Mouse (Mus musculus) liver, adult 2 months (tissue): ENCODE data around the gene Nfatc4. TPM values are rescaled to one million over a fixed set of nuclear protein-coding genes. Genes with fewer than 3 reads are reported as not detected.

Experiments
- DNase-seq: peaks from one replicate; pipeline ENCODE4 v3.0.0-alpha.2; 2011; ENCODE audit warnings: low read depth, low spot score; ENCODE audit errors: extremely low read depth
- H3K27ac ChIP-seq: fragments of 200-500 bp; replicated peaks from 2 replicates; pipeline ENCODE4 v1.5.1; 2012; ENCODE audit warnings: low read depth, mild to moderate bottlenecking, control low read depth, inconsistent platforms, low read length; ENCODE audit not compliant: insufficient read depth
- H3K27me3 ChIP-seq: fragments of 200-500 bp; 2 replicates; pipeline ENCODE4 v1.6.1; 2012; ENCODE audit warnings: mild to moderate bottlenecking, moderate library complexity, low read length, inconsistent platforms; ENCODE audit not compliant: control insufficient read depth, insufficient read depth
- H3K36me3 ChIP-seq: fragments of 200-500 bp; 2 replicates; pipeline ENCODE4 v1.6.1; 2012; ENCODE audit warnings: low read length, inconsistent platforms; ENCODE audit not compliant: control insufficient read depth, insufficient read depth
- H3K4me1 ChIP-seq: fragments of 200-500 bp; 2 replicates; pipeline ENCODE4 v1.6.1; 2011; ENCODE audit warnings: low read length; ENCODE audit not compliant: control insufficient read depth, insufficient read depth
- H3K4me3 ChIP-seq: fragments of 200-500 bp; 2 replicates; pipeline ENCODE4 v1.5.1; 2011; ENCODE audit warnings: low read depth, mild to moderate bottlenecking, control low read depth, low read length, moderate library complexity; ENCODE audit not compliant: insufficient read depth
- H3K79me2 ChIP-seq: fragments of 200-500 bp; 2 replicates; pipeline ENCODE4 v1.6.1; 2012; ENCODE audit warnings: inconsistent platforms, mild to moderate bottlenecking, low read length, moderate library complexity; ENCODE audit not compliant: control insufficient read depth, insufficient read depth
- H3K9ac ChIP-seq: fragments of 200-500 bp; 2 replicates; pipeline ENCODE4 v1.6.1; 2012; ENCODE audit warnings: low read depth, mild to moderate bottlenecking, control low read depth, inconsistent platforms, low read length
- CTCF ChIP-seq: fragments of 200-500 bp; IDR thresholded peaks from 2 replicates; pipeline ENCODE4 v1.5.1; 2011; ENCODE audit warnings: low read depth, low read length, control low read depth
- POLR2A ChIP-seq: fragments of 200-500 bp; IDR thresholded peaks from 2 replicates; pipeline ENCODE4 v1.6.1; 2011; ENCODE audit warnings: low read length, control low read depth; ENCODE audit not compliant: insufficient read depth; ENCODE audit errors: extremely low read depth
- WGBS: fragments of 180-500 bp; shearing (Covaris S2); methylation state at CpG from one replicate; pipeline ENCODE4 v1.1.7; 2018; 5-methylcytosine and 5-hydroxymethylcytosine counted together
- polyA plus RNA-seq: library from polyadenylated mRNA; depleted of rRNA; stranded (reverse); fragments of >200 nt; gene quantifications from 2 replicates; pipeline ENCODE4 v1.2.3, GENCODE M21; 2012
- total RNA-seq: library from RNA; depleted of rRNA; stranded (reverse); fragments of >200 nt; gene quantifications from 2 replicates; pipeline ENCODE4 v1.2.3, GENCODE M21; 2014

The Nfatc4 gene
- total and polyA plus RNA-seq, 2 experiments: 0.18 to 0.43 TPM

DNA sequence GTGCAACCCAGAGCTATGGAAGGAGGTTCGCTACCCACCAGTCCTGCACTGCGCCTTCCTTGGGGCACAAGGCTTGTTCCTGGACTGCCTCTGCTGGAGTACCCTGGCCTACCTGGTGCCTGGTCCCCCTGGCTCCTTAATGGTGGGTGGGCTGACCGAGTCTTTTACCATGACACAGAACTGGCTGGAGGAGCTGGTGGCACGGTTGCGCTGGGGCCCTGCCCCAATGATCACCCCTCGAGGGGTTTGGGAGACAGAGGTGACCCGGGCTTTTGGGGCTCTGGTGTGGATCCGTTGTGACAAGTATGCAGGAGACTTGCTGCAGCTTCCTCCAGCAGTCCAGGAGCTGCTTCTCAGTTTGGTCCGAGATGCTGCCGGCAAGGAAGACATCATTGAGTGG, 40.0 kb downstream of the Nfatc4 start:
- 94% methylated on average over 10 of the region's 10 CpGs for WGBS
- Histone ChIP-seq H3K27me3 (no peaks in the 10 kb centered on the region), H3K4me3 (no peak overlapping the region), H3K9ac (no peak overlapping the region), H3K4me1 (no peaks in the 10 kb centered on the region), H3K27ac (no peak overlapping the region), H3K36me3 (no peaks in the 10 kb centered on the region), H3K79me2 (no peaks in the 10 kb centered on the region)
- no peak for DNase-seq
- no peak for TF ChIP-seq POLR2A
- no peak for TF ChIP-seq CTCF

- H3K4me1 ChIP-seq: no peaks in the 10 kb centered on the region
- no peak for TF ChIP-seq POLR2A
- peak; percentile 96 for TF ChIP-seq CTCF
- no peak overlapping the region for H3K4me3 ChIP-seq
- no peak overlapping the region for H3K9ac ChIP-seq
- H3K79me2 ChIP-seq: no peaks in the 10 kb centered on the region
- no peaks in the 10 kb centered on the region for H3K27me3 ChIP-seq
- 24% methylated on average over 7 of the region's 7 CpGs for whole genome bisulfite sequencing
- H3K27ac ChIP-seq: no peak overlapping the region
- H3K36me3 ChIP-seq: no peaks in the 10 kb centered on the region
- DNase-seq: peak; percentile 33
Measured at GRCm38 (mm10) chr14:55863773-55864172, 40.8 kb downstream of the Nfatc4 start.

GRCm38 (mm10) chr14:55866962-55867361, 44.0 kb downstream of the Nfatc4 start:
- no peaks in the 10 kb centered on the region for H3K27me3 ChIP-seq
- H3K4me1 ChIP-seq: no peaks in the 10 kb centered on the region
- peak; percentile 29 for DNase-seq
- no peaks in the 10 kb centered on the region for H3K79me2 ChIP-seq
- H3K27ac ChIP-seq: no peak overlapping the region
- H3K9ac ChIP-seq: no peak overlapping the region
- TF ChIP-seq CTCF (peak; percentile 58; the same call in 1 of the 2 replicates), POLR2A (no peak)
- no peaks in the 10 kb centered on the region for H3K36me3 ChIP-seq
- WGBS: 36% methylated on average over 4 of the region's 4 CpGs
- no peak overlapping the region for H3K4me3 ChIP-seq

DNA sequence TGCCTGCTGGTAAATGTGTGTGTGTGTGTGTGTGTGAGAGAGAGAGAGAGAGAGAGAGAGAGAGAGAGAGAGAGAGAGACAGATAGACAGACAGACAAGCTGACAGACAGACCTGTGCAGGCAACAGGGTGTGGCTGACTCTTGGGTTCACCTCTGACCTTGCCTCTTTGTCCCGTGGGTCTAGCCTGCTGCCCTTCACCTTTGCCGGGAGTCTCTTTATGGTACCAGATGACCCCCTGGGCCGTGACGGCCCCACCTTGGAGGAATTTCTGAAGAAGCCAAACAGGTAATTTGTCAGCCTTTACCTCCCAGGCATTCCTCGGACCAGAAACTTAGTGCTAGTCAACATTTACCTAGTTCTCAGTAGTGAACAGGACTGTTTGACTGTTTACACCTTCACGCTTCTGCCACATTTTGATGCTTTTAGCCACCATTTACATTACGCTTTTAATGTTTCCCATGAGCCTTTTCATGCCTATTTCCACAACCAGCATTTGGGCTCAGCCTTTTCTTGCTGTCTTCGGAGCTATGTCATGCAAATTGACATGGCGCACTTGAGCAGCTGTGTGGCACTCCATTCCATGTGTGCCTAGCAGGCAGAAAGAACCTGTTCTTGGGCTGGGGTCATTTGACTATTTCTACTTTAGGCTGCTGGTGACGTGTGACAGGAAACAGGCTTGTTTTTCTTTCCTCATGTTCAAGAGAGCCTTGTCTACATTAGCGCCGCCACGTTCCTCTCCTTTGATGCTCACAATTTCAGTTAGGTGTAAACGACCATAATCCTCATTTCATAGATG, 45.5 kb downstream of the Nfatc4 start:
- no peaks in the 10 kb centered on the region for H3K36me3 ChIP-seq

GRCm38 (mm10) chr14:55869538-55869937, 46.6 kb downstream of the Nfatc4 start:
- no peaks in the 10 kb centered on the region for H3K36me3 ChIP-seq
- TF ChIP-seq CTCF (no peak), POLR2A (no peak)
- H3K9ac ChIP-seq: no peak overlapping the region
- DNase-seq: no peak
- WGBS: 96% methylated on average over 6 of the region's 6 CpGs
- H3K79me2 ChIP-seq: no peaks in the 10 kb centered on the region
- H3K4me3 ChIP-seq: no peak overlapping the region
- H3K27ac ChIP-seq: no peak overlapping the region
- H3K27me3 ChIP-seq: no peaks in the 10 kb centered on the region
- no peaks in the 10 kb centered on the region; the same call in 1 of the 2 replicates for H3K4me1 ChIP-seq

More for the DNA sequence above, 45.5 kb downstream of the Nfatc4 start:
- DNase-seq: no peak
- Histone ChIP-seq H3K4me1 (no peaks in the 10 kb centered on the region), H3K27me3 (no peaks in the 10 kb centered on the region), H3K27ac (no peak overlapping the region), H3K4me3 (no peak overlapping the region), H3K9ac (no peak overlapping the region), H3K79me2 (no peaks in the 10 kb centered on the region)
- 85% methylated on average over 14 of the region's 14 CpGs for WGBS
- TF ChIP-seq POLR2A: no peak

DNA sequence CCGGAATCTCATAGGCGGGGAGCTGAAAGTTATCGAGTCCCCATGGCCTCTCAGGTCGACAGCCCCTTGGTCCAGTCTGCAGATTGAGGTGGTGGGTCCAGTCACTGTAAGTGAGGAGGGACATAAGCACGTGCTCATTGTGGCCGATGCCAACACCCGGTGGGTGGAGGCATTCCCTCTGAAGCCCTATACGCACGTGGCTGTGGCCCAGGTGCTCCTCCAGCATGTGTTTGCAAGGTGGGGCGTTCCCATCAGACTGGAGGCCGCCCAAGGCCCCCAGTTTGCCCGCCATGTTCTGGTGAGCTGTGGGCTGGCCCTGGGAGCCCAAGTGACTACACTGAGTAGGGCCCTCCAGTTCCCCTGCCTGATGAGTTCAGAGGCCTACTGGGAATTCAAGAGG, 49.1 kb downstream of the Nfatc4 start:
- no peak overlapping the region for H3K27ac ChIP-seq
- no peak overlapping the region for H3K4me3 ChIP-seq
- H3K9ac ChIP-seq: no peak overlapping the region
- no peaks in the 10 kb centered on the region for H3K27me3 ChIP-seq
- no peak for TF ChIP-seq POLR2A
- TF ChIP-seq CTCF: no peak
- no peaks in the 10 kb centered on the region for H3K36me3 ChIP-seq
- WGBS: 87% methylated on average over 12 of the region's 12 CpGs
- H3K79me2 ChIP-seq: no peaks in the 10 kb centered on the region
- DNase-seq: no peak
- no peaks in the 10 kb centered on the region; the same call in 1 of the 2 replicates for H3K4me1 ChIP-seq
